Mouse (Mus musculus): ENCODE data around the gene Npdc1.

Gene Npdc1

DNA sequence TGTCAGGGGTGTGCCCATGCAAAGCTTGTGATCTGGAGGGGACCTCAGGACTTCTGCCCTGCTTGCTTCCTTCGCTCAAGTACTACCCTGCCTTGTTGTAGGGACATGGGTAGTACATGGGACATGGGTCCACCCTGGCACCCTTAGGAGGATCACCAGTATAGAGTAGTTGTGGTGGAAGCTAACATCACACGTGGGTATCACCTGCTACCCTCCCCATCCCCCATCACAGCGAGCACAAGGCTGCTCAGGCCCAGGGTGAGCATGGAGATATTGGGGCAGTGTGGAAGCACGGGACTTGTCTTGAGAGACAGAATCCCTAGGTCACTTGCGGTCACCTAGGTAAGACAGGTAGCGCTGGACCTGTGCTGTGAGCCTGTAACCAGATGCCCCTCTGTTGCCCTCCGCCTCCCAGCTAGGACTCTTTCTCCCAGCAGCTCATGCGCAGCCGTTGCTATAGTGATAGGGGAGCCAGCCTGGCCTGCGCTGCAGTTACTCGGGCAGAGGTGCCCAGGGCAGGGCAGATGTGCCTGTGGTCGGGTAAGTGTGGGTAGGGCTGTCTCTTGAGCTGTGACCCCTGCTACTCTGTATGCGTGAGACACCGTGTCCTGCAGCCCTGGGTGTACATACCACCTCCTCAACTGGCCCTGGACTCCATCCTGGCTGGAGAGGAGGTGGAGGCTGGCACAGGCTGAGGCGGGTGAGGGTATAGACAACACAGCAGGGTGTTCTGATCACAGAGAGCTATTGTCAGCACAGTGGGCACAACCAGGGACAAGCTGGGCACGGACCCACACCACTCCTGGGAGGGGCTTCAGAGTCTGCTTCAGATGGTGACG lies 31.5 kb downstream of the Npdc1 start:
- no peak for DNase-seq

DNA sequence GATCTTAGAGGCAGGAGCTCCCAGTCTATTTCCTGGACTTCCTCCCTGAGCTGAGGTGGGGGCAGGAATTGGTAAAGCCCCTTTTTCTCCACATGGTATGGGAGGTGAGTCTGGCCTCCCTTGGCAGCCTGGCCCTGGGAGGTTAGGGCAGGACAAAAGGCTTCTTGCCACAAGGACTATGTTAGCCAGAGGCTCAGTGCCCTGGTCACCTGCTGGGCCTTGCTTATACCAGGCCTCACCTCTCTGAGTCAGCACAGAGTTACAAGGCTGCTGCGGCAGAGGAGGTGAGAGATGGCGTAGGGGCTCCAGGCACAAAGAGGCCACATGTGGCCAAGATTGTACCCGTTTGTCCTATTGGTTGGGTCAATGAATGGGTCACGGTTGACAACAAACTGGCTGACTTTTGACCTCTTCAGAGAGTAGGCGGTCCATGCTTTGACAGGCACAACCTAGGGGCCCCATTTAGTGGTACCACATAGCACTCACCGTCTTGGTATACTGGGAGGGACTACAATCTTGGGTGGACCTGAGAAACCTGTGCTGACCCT lies 32.2 kb downstream of the Npdc1 start:
- no peak for DNase-seq

DNA sequence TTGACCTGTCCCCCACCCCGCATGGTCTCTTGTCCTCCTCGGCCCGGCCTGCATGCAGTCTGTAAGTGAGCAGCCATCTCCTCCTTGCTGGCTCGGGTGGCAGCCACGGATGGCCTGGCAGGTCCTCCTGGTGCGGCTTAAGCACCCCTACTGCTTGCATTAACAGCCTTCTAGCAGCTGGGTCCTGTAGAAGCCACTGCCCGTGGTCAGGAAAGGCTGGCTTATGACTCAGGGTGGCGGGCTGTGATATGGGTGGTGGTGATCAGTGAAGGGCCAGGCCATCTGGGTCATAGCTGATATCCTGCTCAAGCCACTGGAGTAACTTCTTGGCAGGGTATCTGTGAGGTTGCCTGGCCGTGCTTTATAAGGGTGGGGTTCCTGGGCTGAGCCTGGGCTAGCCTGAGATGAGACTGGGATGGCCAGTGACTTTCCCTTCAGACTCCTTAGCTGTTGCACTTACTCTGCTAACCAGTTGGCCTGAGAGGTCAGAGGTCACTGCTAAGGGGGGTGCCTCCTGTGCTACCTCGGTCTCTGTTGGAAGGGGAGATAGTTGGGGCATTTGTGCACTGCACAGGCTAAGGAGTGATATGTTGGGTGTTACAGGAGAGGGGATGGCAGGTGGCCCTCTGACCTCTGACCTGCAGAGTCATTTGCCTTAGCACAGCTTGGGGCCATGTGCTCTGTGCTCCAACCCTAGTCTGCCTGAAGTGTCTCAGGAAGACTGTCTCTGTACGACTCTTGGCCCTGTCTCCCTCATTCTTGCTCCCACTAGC lies 33.4 kb downstream of the Npdc1 start:
- DNase-seq, result no peak

DNA sequence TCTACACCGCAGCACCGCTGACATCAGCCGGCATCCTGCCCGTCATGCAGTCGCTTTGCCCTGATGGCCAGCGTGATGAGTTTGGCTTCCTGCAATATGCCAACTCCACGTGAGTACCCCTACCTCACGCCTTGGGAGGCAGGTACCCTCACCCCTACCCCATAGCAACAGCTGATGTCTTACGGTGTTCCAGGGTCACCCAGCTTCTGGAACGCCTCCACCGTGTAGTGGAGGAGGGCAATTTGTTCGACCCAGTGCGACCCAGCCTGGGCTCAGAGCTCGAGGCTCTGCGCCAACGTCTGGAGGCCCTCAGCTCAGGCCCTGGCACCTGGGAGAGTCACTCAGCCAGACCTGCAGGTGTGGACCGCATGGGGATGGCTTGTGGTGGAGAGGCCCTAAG lies 34.0 kb downstream of the Npdc1 start:
- no peak for DNase-seq

DNA sequence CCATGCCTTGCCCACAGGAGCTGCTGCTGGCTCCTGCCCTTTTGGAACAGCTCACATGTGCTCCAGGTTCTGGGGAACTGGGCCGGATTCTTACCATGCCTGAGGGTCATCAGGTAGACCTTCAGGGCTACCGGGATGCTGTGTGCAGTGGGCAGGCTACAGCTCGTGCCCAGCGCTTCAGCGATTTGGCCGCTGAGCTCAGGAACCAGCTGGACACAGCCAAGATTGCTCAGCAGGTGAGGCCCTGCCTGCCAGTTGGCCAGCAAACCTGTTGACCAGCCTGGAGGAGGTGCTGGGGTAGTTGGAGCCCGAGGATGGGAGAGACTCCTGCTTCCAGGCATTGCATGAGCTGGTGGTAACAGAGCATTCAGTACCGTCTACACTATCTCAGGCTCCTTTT lies 35.1 kb downstream of the Npdc1 start:
- no peak for DNase-seq

DNA sequence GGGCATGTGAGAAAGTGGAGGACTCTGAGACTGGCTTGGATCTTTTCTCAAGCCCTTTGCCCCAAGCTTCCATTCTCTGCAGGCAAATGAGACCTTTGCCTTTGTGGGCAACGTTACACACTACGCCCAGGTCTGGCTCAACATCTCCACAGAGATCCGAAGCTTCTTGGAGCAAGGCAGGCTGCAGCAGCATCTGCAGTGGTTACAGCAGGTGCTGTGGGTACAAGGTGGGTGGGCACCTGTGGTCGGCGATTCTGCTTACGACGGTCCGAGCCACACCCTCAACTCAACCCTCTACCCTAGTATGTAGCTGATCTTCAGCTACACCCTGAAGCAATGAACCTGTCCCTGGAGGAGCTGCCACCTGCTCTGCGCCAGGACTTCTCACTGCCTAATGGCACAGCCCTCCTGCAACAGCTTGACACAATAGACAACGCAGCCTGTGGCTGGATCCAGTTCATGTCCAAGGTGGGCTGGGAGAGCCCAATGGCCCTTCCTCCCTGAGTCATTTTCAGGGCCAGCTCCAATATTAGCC lies 37.2 kb downstream of the Npdc1 start:
- DNase-seq, result no peak

DNA sequence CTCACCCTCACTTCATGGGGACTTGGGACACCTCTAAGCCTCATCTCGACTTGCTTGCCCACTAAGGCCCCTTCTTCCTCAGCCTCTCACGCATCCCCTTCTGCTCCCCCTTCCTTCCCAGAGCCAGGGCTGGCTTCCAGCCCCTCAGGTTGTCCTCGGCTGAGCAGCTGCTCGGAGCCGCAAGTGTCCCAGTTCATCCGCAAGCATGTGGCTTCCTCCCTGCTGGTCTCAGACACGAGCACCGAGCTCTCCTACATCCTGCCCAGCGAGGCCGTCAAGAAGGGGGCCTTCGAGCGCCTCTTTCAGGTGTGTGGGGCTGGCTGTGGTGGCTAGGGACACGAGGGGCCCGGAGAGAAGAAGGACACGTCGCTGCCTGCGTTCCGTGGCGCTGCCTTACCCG lies 41.9 kb downstream of the Npdc1 start:
- no peak for DNase-seq

DNA sequence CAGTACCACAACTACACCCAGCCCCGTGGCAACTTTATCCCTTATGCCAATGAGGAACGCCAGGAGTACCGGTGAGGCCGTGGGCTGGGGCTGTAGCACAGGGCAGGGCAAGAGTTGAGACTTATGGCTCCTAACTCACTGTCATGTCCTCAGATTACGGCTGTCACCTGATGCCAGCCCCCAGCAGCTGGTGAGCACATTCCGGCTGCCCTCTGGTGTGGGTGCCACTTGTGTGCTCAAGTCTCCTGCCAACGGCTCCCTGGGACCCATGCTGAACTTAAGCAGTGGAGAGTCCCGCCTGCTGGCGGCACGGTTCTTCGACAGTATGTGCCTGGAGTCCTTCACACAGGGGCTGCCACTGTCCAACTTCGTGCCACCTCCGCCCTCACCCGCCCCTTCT lies 43.5 kb downstream of the Npdc1 start:
- no peak for DNase-seq

DNA sequence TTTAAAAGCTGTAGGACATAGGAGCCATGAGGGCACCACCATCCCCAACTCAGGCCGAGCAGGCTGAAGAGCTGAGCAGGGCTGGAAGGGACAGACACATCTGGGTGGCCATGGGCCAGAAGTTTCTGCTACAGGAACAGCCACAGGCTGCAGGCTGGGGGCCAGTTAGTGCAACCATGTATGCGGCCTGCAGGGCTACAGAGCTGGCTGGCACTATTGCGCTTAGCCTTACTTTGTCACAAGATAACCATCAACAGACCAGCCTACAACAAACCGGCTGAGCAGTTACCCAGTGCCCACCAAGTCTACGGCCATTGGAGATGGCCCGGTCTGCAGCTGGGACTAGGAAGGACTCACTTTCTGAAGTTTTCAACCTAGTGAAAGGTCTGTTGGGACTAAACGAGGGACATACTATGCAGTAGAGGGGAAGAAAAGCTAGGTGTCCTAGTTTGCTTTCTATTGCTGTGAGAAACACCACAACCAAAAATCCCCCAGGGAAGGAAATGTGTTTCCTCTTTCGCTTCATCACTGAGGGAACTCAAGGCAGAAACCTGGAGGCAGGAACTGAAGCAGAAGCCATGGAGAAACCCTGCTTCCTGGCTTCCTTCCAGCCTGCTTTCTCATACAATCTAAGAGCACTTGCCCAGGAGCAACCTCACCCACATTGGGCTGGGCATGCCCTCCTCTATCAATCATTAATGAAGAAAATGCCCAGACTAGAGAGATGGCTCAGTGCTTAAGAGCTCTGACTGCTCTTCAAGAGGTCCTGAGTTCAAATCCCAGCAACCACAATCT lies 51.9 kb downstream of the Npdc1 start:
- no peak for DNase-seq

DNA sequence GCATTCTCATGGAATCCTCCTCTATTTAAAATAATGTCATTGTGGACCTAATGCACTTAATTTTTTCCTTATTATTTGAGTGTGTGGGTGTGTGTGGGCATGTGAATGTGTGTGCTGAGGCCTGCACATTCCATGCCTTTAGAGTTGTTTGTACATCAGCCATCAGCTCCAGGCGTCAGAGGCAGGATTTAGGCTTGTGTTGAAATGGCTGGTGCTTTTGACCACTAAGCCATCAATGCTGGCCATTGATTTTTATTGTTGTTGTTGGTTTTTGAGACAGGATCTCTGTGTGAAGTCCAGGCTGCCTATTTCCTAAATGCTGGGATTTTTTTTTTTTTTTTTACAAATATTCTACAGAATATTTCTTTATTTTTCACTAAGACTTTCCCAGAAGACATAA lies 53.8 kb downstream of the Npdc1 start:
- no peak for DNase-seq

DNA sequence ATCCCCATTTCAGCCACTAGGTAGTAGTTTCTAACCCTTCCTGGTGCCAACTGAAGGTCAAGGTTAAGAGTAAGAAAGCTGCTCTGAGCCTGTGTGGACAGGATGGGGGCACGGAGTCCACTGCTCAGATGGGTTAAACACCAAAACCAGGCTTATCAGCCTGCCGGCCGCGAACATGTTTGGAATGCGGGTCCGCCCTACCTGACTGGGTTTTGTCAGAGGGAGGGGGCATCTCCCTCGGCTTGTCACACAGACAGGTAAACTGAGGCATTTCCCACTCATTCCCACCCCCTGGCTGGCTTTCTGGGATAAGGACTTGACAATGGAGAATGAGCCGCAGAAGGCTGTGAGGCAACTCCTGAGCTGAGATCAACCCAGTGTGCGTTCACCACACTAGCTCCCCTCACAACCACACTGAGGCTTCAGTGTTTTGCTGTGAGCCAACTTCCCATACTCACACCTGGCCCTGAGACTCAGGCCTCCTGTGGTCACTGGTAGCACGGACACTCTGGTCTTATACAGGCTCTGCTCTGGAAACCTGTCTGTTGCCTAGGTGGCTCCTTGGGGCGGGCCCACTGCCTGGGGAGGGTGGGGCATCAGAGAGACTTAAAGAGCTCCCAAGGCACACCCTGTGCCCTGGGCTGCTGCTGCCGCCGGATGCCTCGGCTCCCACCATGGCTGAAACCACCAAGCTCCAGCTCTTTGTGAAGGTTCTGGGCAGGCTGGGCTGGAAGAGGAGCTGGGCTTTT lies 57.2 kb downstream of the Npdc1 start, which contains the start of gene Clic3:
Gene Clic3, plus strand, starts transcription at position 634 of the 749 bp plus-strand sequence.
- no peak for DNase-seq

DNA sequence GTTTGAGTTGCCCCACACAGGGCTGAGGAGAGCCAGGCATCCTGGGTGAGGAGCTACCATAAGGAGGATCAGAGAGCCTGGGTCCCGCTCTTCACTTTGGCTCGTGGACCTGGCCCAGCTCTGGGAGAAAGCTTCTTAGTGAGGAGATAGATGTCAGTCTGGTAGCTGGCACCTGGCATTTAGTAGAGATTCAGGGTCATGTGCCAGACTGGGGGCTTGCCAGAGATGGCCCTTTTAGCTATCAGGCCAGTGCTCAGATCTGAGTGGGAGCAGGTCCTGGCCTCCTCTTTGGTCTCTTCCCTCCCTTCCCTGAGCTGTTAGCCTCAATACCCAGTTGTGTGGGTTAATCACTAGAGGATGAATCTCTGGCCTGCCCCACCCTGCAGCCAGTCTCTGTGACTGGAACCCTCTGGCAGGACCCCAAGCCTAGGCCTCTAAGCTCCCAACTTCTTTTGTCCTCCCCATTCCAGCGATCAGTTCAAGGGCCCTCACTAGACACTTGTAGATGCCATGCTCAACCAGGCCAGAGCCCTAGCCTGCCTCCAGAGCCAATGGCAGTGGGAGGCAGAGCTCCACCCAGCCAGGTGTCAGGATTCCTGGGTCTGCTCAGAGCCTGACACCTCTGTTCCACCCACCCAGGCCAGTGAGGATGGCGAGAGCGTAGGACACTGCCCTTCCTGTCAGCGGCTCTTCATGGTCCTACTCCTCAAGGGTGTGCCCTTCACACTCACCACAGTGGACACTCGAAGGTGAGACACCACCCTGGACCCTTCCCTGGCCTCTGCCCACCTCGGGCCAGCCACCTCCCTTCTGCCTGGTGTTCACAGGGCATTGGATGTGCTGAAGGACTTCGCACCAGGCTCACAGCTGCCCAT lies 58.1 kb downstream of the Npdc1 start:
- DNase-seq, result no peak

DNA sequence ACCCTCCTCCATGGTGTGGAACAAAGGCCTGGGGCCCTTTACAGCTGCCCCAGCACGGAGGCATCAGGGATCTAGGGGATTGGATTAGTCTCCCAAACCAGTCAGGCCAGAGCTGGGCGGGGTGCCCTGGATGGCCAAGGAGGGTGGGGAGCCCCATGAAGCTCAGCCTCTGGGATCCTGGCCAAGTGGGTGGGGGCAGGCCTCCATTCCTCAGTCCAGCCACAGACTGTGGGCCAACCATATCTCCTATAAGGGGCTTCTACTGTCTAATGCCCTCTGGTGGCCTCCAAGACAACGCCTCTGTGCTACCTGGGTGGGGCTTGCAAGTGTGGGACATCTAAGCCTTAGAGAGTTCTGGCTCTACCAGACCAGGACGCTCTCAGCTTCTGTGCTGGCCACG lies 59.8 kb downstream of the Npdc1 start:
- DNase-seq, result no peak

Data from embryo, embryonic 11 days (tissue).